Mouse (Mus musculus) midbrain, embryonic 15.5 days (tissue): Measurements from ENCODE around the gene Gdf11. TPM values are rescaled to one million over a fixed set of nuclear protein-coding genes. Genes with fewer than 3 reads are reported as not detected.

ENCODE experiments used
- ATAC-seq: fragments of 200-750 bp; cut with Nextera tagmentation; replicated peaks from 2 replicates; pipeline ENCODE4 v1.8.0; 2017; ENCODE audit warnings: moderate TSS enrichment
- H3K27ac ChIP-seq: fragments of 300-500 bp; sonication (generic); 2 replicates; pipeline ENCODE4 v1.5.1; 2015; ENCODE audit warnings: mild to moderate bottlenecking, inconsistent platforms
- H3K27me3 ChIP-seq: fragments of 300-500 bp; sonication (generic); replicated peaks from 2 replicates; pipeline ENCODE4 v1.6.1; 2015; ENCODE audit warnings: inconsistent platforms
- H3K36me3 ChIP-seq: fragments of 300-500 bp; sonication (generic); replicated peaks from 2 replicates; pipeline ENCODE4 v1.6.1; 2015; ENCODE audit warnings: inconsistent platforms
- H3K4me1 ChIP-seq: fragments of 300-500 bp; sonication (generic); 2 replicates; pipeline ENCODE4 v1.6.1; 2015; ENCODE audit warnings: inconsistent platforms
- H3K4me2 ChIP-seq: fragments of 300-500 bp; sonication (generic); 2 replicates; pipeline ENCODE4 v1.6.1; 2015; ENCODE audit warnings: inconsistent platforms, mild to moderate bottlenecking, moderate library complexity
- H3K4me3 ChIP-seq: fragments of 300-500 bp; sonication (generic); 2 replicates; pipeline ENCODE4 v1.5.1; 2015; ENCODE audit warnings: mild to moderate bottlenecking, inconsistent platforms
- H3K9ac ChIP-seq: fragments of 300-500 bp; sonication (generic); 2 replicates; pipeline ENCODE4 v1.6.1; 2015; ENCODE audit warnings: mild to moderate bottlenecking, inconsistent platforms
- H3K9me3 ChIP-seq: fragments of 300-500 bp; sonication (generic); 2 replicates; pipeline ENCODE4 v1.6.1; 2016; ENCODE audit warnings: inconsistent platforms
- WGBS: fragments of 180-500 bp; shearing (Covaris S2); methylation state at CpG from one replicate; pipeline ENCODE4 v1.1.7; 2015; ENCODE audit warnings: mixed read lengths; 5-methylcytosine and 5-hydroxymethylcytosine counted together
- polyA plus RNA-seq: library from polyadenylated mRNA; unstranded; fragments of >200 nt; fragmentation: Nextera tagmentation; extraction: Ambion mirVana; gene quantifications from 2 replicates; pipeline ENCODE4 v1.2.1, GENCODE M21; 2015

Gene Gdf11
- polyA plus RNA-seq, 1 experiment from 2014 or later: 10.9 TPM

DNA sequence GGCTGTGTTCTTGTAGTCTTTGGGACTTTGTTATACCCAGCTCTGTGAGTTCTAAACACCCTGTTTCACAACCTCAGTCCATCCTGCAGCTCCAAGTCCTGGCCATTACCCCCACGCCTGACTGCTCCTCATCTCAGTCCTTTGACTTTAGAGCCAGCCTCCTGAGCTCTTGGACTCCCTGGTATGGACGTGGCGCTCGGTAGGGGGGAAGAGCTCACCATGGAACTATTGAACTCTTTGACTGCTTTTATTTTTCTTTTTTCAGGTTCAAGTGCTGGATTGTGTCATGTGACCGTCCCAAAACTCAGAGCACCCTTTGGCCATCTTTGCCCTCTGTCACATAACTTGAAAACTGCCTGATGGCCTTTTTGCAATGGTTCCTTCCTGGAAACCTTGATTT lies 9.5 kb downstream of the Gdf11 start:
- H3K9ac ChIP-seq: no peak overlapping the region
- WGBS: 82% methylated on average over 5 of the region's 5 CpGs
- no peaks in the 10 kb centered on the region for H3K9me3 ChIP-seq
- no peaks in the 10 kb centered on the region for H3K27me3 ChIP-seq
- no peak for ATAC-seq
- H3K4me1 ChIP-seq: no peaks in the 10 kb centered on the region
- H3K27ac ChIP-seq: no peak overlapping the region
- no peak overlapping the region for H3K4me2 ChIP-seq
- peaks cover 19% of the 10 kb centered on the region; the same call in 1 of the 2 replicates for H3K36me3 ChIP-seq
- H3K4me3 ChIP-seq: no peak overlapping the region

DNA sequence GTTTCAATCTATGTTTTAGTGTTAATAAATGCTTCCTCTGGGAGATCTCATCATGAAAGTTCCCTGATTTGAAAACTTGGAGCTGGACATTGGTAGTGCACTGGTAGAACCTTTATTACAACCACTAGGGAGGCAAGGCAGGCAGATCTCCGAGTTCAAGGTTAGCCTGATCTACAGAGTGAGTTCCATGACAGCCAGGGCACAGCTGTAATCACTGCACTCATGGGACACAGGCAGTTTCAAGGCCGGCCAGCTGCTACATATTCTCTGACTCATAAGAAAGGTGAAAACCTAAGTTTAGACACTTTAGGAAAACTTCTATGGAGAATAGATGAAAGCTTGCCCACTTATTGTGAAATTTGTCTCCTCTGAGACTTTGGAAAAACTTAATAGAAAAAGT lies 12.7 kb downstream of the Gdf11 start:
- Histone ChIP-seq H3K4me1 (no peaks in the 10 kb centered on the region), H3K9ac (no peak overlapping the region), H3K4me3 (no peak overlapping the region), H3K27ac (no peak overlapping the region), H3K9me3 (no peaks in the 10 kb centered on the region), H3K4me2 (no peak overlapping the region), H3K27me3 (no peaks in the 10 kb centered on the region), H3K36me3 (peaks cover 12% of the 10 kb centered on the region; the same call in 1 of the 2 replicates)
- no peak for ATAC-seq
- WGBS: 97% methylated on average over 2 of the region's 2 CpGs

DNA sequence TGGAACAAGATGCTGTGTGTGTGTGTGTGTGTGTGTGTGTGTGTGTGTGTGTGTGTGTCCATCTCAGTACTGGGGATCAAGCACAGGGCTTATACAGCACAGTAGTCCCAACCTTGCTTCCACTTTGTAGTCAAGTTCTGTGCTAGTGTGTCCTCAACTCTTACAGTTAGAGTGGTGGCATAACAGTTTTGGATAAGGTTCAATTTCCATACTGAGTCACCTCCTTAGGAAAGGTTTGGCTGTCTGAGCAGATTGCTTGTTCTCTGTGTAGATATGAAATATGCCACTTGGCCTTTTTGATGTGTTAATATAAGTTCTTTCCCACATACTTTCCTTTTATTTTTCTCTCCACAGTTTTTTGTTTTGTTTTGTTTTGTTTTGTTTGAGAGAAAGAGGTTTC lies 13.2 kb downstream of the Gdf11 start:
- Histone ChIP-seq H3K27me3 (no peaks in the 10 kb centered on the region), H3K4me3 (no peak overlapping the region), H3K4me1 (no peaks in the 10 kb centered on the region), H3K36me3 (peaks cover 17% of the 10 kb centered on the region; the same call in 1 of the 2 replicates), H3K9me3 (no peaks in the 10 kb centered on the region), H3K9ac (no peak overlapping the region), H3K27ac (no peak overlapping the region), H3K4me2 (no peak overlapping the region)
- no peak for ATAC-seq

DNA sequence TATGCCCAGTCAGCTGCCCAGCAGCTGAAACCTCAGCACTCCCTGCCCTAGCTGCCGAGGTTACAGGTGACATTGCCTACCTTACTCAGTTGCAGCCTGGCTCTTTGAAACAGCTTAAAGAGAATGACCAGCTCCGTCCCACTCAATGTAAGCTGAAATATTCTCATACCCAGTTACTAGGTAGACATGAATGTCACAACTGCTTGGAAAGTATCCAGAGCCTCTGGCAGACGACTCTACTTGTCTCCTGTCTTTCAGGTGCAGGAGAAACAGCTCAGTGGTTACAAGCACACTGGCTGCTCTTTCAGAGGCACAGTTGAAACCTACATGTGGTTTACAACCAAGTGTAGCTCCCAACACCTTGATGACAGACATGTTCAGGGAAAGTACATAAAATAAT lies 21.2 kb downstream of the Gdf11 start:
- Histone ChIP-seq H3K36me3 (peaks cover 30% of the 10 kb centered on the region), H3K27ac (no peak overlapping the region)

DNA sequence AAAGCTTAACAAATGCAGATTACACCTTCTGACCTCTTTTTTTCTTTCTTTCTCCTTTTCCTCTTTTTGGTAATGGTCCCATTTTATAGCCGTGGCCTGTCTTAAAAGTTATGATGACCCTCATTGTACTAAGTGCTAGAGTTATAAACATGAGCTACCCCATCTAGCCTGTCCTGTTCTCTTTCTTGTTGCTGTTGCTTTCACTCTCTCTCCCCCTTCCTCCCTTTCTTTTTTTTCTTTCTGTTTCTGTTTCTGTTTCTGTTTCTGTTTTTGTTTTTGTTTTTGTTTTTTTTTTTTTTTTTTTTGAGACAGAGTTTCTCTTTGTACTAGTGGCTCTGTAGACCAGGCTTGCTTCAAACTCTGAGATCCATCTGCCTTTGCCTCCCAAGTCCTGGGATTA lies 25.0 kb downstream of the Gdf11 start:
- H3K36me3 ChIP-seq: peaks cover 12% of the 10 kb centered on the region; the same call in 1 of the 2 replicates
- 97% methylated on average over 1 of the region's 1 CpGs for WGBS
- H3K4me2 ChIP-seq: no peak overlapping the region
- no peak overlapping the region for H3K27ac ChIP-seq
- no peak overlapping the region for H3K4me3 ChIP-seq
- H3K9ac ChIP-seq: no peak overlapping the region
- no peaks in the 10 kb centered on the region for H3K4me1 ChIP-seq
- no peaks in the 10 kb centered on the region for H3K9me3 ChIP-seq
- H3K27me3 ChIP-seq: no peaks in the 10 kb centered on the region
- no peak for ATAC-seq

More for the DNA sequence above, 21.2 kb downstream of the Gdf11 start:
- no peak for ATAC-seq
- Histone ChIP-seq H3K9ac (no peak overlapping the region), H3K4me1 (no peaks in the 10 kb centered on the region), H3K27me3 (no peaks in the 10 kb centered on the region), H3K9me3 (no peaks in the 10 kb centered on the region), H3K4me3 (no peak overlapping the region), H3K4me2 (no peak overlapping the region)
- WGBS: 90% methylated on average over 3 of the region's 3 CpGs

DNA sequence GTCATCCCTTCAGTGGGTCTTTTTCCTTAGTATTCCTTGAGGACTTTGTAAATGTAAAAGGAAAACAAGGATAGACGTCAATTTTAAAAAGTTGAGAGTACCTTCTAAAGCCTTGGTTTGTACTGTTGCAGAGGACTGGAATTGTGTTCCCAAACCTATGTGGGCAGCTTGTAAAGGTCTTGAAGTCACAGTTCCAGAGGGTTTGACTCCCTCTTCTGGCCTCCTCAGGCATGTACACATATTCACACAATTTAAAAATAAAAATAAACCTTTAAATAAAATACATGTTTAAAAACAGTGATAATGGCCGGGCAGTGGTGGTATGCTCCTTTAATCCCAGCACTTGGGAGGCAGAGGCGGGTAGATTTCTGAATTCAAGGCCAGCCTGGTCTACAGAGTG lies 25.5 kb downstream of the Gdf11 start:
- H3K9me3 ChIP-seq: no peaks in the 10 kb centered on the region
- H3K4me2 ChIP-seq: no peak overlapping the region
- no peak overlapping the region for H3K4me3 ChIP-seq
- peaks cover 9% of the 10 kb centered on the region; the same call in 1 of the 2 replicates for H3K36me3 ChIP-seq
- H3K9ac ChIP-seq: no peak overlapping the region
- no peak overlapping the region for H3K27ac ChIP-seq
- ATAC-seq: no peak
- no peaks in the 10 kb centered on the region for H3K27me3 ChIP-seq
- no peaks in the 10 kb centered on the region for H3K4me1 ChIP-seq
- 92% methylated on average over 3 of the region's 3 CpGs for WGBS

DNA sequence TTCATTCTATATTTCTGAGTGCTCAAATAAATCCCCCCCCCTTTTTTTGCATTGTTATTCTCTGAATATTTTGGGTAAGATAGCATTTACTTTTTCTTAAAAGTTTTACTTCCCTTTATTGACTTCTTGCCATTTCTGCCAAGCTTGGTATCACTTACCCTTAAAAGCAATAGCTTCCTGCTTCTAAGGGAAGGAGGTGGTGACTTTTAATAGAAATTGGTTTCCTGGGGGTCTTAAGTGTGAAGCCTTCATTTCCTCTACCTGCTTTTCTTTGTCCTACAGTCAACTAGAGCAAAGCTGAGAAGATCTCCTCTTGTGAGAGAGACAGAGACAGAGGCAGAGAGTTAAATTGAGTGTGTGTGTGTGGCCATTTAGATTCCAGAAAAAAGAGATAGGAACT lies 30.3 kb downstream of the Gdf11 start:
- Histone ChIP-seq H3K27ac (no peak overlapping the region), H3K27me3 (no peaks in the 10 kb centered on the region), H3K9ac (no peak overlapping the region), H3K36me3 (0 out of 2 replicates have a peak, but pooled peaks cover 6% of the 10 kb centered on the region), H3K9me3 (no peaks in the 10 kb centered on the region), H3K4me1 (no peaks in the 10 kb centered on the region), H3K4me3 (no peak overlapping the region), H3K4me2 (no peak overlapping the region)
- ATAC-seq: no peak

DNA sequence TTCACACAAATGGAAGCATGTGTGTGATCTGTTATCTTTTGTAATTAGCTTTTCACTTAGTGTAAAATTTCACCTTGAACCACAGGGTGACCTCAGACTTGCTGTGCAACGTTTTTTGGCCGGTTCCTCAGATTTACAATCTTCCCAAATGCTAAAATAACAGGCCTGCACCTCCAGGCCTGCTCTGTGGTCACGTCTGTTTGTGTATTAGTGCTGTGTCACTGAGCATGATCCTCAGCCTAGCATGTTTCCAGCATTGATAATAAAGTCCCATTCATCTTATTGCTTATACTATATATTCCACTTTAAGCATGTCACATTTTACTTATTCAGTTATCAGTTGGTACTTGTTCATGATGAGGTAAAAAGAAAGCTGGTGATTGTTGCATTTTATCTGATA lies 41.2 kb downstream of the Gdf11 start:
- Histone ChIP-seq H3K27me3 (no peaks in the 10 kb centered on the region), H3K9ac (no peak overlapping the region), H3K27ac (no peak overlapping the region), H3K36me3 (peaks cover 14% of the 10 kb centered on the region; the same call in 1 of the 2 replicates), H3K4me2 (no peak overlapping the region), H3K4me3 (no peak overlapping the region), H3K4me1 (no peaks in the 10 kb centered on the region), H3K9me3 (no peaks in the 10 kb centered on the region)
- no peak for ATAC-seq
- WGBS: 73% methylated on average over 3 of the region's 3 CpGs

DNA sequence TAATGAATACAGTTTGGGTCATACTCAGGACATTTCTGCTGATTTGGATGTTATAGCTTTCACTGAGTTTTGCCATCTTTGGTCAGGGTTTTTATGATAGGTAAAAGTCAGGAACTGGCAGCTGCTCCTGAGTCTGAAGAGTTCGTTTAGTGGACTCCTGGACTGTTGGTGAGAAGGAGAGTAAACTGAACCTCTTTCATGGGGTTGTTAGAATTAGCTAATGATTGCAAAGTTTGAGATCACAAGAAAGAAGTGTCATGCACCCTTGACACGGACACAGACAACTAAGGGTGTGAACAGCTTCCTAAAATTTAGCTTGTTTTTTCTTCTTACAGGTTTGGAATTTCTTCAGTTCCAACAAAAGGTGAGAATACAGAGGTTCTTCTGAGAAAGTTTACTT lies 43.1 kb downstream of the Gdf11 start:
- no peak overlapping the region for H3K27ac ChIP-seq
- H3K36me3 ChIP-seq: peaks cover 9% of the 10 kb centered on the region
- H3K4me3 ChIP-seq: no peak overlapping the region
- H3K9me3 ChIP-seq: no peaks in the 10 kb centered on the region
- 81% methylated on average over 2 of the region's 2 CpGs for WGBS
- no peak overlapping the region for H3K9ac ChIP-seq
- no peaks in the 10 kb centered on the region for H3K27me3 ChIP-seq
- no peaks in the 10 kb centered on the region for H3K4me1 ChIP-seq
- no peak for ATAC-seq
- H3K4me2 ChIP-seq: no peak overlapping the region

DNA sequence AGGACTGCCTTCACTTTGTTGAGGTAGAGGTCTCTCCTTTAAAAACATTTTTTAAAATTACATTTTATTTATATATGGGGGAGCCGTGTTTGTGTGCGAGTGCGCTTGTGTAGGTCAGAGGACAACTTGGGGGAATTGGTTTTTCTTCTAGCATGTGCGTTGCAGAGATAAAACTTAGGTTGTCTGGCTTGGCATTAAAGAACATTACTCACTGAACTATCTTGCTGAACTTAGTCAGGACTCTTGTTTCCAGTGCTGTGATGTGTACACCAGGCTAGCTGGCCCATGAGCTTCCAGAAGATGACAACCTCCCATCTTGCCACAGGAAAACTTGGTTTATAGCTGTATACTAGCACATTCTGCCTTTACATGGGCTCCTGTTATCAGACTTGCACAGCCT lies 44.9 kb downstream of the Gdf11 start:
- Histone ChIP-seq H3K9ac (no peak overlapping the region), H3K4me3 (no peak overlapping the region), H3K4me1 (no peaks in the 10 kb centered on the region), H3K27ac (no peak overlapping the region), H3K36me3 (peaks cover 18% of the 10 kb centered on the region), H3K4me2 (no peak overlapping the region), H3K9me3 (no peaks in the 10 kb centered on the region), H3K27me3 (no peaks in the 10 kb centered on the region)
- WGBS: 97% methylated on average over 4 of the region's 4 CpGs
- no peak for ATAC-seq

DNA sequence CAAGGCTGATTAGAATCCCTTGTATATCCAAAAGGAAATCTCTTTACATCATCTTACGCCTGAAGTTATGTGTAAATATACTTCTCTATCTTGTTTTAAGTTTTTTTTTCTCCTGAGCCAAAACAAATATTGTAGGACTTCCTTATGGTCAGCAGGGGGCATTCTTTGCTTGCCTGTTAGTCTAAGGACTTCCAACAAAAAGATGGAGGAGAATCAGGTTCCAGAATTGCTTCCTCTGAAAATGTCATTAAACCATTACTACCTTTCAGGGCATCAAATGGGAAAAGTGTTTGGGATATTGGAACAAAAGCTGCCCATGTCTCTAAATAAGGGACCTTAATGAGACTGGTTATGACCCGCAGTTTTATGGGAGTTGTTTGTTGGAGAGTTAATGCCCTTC lies 46.0 kb downstream of the Gdf11 start:
- Histone ChIP-seq H3K4me1 (no peaks in the 10 kb centered on the region), H3K9ac (no peak overlapping the region), H3K27ac (no peak overlapping the region), H3K4me2 (no peak overlapping the region), H3K36me3 (peaks cover 25% of the 10 kb centered on the region), H3K9me3 (no peaks in the 10 kb centered on the region), H3K4me3 (no peak overlapping the region), H3K27me3 (no peaks in the 10 kb centered on the region)
- WGBS: 58% methylated on average over 2 of the region's 2 CpGs
- no peak for ATAC-seq

DNA sequence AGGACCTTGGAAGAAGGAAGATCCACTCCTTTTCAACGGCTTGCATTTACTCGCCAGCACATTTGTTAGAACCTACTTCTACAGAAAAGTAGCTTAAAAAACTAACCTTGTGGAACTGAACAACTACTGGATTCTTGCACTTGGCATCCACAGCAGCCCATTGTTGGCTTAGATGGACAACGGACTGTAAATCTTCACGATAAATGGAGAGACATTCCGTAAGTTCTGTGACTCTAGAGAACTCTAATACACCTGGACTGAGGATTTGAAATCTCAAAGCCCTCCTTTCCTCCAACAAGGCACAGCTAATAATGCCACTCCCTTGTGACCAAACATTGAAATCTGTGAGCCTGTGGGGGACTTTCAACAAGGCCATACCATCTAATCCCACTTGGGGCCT lies 48.3 kb downstream of the Gdf11 start:
- Histone ChIP-seq H3K9me3 (no peaks in the 10 kb centered on the region), H3K4me1 (no peaks in the 10 kb centered on the region), H3K27me3 (no peaks in the 10 kb centered on the region), H3K27ac (no peak overlapping the region), H3K36me3 (peaks cover 21% of the 10 kb centered on the region; the same call in 1 of the 2 replicates), H3K4me3 (no peak overlapping the region), H3K4me2 (no peak overlapping the region), H3K9ac (no peak overlapping the region)
- no peak for ATAC-seq
- 98% methylated on average over 5 of the region's 5 CpGs for WGBS

DNA sequence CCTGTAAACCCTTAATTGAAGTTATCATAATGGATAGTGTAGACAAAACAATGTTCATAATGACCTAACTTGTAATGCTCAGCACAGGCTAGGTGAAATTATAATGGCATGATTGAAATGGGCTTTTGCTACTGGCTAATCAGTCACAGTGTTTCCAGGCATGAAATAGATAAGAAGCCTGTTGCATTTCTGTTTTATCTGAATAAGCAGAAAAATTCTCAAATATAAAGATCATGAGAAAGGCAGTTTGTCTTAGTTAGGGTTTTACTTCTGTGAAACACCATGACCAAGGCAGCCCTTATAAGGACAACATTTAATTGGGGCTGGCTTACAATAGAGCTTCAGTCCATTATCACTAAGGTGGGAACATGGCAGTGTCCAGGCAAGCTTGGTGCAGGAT lies 50.9 kb downstream of the Gdf11 start:
- peaks cover 33% of the 10 kb centered on the region; the same call in 1 of the 2 replicates for H3K36me3 ChIP-seq
- H3K9ac ChIP-seq: no peak overlapping the region
- H3K4me1 ChIP-seq: no peaks in the 10 kb centered on the region
- no peak overlapping the region for H3K27ac ChIP-seq
- no peak for ATAC-seq
- no peaks in the 10 kb centered on the region for H3K27me3 ChIP-seq
- no peaks in the 10 kb centered on the region for H3K9me3 ChIP-seq
- H3K4me2 ChIP-seq: no peak overlapping the region
- no peak overlapping the region for H3K4me3 ChIP-seq

DNA sequence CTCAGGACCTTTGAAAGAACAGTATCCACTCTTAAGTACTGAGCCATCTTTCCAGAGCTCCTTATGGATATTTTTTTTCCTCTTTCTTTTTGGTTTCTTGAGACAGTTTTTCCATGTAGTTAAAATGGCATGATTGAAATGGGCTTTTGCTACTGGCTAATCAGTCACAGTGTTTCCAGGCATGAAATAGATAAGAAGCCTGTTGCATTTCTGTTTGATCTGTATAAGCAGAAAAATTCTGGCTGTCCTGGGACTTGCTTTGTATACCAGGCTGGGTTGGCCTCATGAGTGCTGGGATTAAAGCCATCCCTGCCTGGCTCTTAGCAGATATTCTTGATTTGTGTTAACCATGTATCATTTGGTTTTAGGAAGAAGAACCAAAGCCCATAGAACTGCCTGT lies 52.1 kb downstream of the Gdf11 start:
- Histone ChIP-seq H3K36me3 (peaks cover 37% of the 10 kb centered on the region; the same call in 1 of the 2 replicates), H3K9me3 (no peaks in the 10 kb centered on the region), H3K4me2 (no peak overlapping the region), H3K4me1 (no peaks in the 10 kb centered on the region), H3K4me3 (no peak overlapping the region), H3K27me3 (no peaks in the 10 kb centered on the region), H3K9ac (no peak overlapping the region), H3K27ac (no peak overlapping the region)
- ATAC-seq: no peak
